Mouse (Mus musculus) ovary, postnatal 14 days (tissue): ENCODE data around the gene Olfr1392.

Experiments used
- DNase-seq: peaks from one replicate; pipeline ENCODE4 v3.0.0; 2022; ENCODE audit warnings: low spot score

The Olfr1392 gene

GRCm38 (mm10) chr11:49322442-49322841 is 37.4 kb downstream of the Olfr1392 start, which contains the start of gene Olfr1391:
Gene Olfr1391, plus strand, starts transcription at chr11:49322742.
- DNase-seq, result no peak

DNA sequence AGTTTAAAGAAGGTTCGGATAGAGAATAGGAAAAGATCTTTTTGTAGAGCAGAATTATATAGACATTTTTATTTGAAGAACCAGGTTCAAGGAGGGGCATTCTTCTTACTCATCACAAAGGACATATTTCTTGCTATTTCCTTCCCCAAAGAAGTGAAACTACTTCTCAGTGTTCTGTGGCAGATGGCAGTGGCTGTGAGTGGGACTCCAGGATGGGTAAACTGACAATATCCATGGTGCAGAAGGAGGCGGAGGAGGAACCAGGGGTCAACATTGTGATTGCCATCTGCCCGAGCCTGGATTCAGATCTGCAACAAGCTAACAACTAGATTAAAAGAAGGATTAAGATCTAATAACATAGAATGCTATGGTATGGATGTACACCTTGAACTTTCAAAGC is 41.6 kb downstream of the Olfr1392 start:
- DNase-seq, result no peak

DNA sequence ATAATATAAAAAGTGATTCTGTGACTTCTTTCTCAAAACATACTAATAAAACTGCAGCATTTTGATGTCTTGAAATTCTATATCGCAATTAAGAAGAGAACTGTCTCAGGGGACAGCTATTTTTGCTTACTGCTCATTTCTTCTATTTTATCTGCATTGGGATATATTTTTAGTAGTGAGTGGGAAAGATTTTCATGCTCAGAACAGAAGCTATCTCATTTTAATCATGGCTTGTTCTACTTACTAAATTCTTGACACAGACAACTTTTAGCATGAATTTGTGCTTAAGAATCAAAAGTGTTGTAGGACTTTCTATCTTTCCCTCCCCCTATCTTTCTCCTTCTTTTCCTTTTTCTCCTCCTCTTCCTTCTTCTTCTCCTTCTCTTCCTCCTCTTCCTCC is 44.6 kb downstream of the Olfr1392 start:
- no peak for DNase-seq

DNA sequence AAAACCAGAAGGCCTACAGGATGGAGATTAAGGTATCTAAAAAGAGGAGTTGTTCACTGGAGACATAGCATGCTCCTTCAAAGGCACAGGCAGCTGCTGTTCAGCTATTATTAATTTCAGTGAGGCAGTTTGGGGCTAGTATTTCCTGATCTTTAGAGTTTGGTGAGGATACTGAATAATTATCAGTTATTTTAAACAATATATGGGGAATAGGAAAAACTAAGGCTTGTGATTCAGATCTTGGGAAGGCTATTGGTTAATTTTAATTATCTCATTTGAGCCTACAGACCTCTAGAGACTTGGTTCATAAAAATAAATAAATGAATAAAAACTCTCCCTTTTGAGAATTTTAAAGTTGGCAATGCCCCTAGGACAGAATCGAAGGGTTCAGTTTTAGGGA is 49.8 kb downstream of the Olfr1392 start, which contains the start of gene Olfr1390:
Gene Olfr1390 (plus strand): TSS at position 301 of the 400 bp plus-strand sequence.
- no peak for DNase-seq

DNA sequence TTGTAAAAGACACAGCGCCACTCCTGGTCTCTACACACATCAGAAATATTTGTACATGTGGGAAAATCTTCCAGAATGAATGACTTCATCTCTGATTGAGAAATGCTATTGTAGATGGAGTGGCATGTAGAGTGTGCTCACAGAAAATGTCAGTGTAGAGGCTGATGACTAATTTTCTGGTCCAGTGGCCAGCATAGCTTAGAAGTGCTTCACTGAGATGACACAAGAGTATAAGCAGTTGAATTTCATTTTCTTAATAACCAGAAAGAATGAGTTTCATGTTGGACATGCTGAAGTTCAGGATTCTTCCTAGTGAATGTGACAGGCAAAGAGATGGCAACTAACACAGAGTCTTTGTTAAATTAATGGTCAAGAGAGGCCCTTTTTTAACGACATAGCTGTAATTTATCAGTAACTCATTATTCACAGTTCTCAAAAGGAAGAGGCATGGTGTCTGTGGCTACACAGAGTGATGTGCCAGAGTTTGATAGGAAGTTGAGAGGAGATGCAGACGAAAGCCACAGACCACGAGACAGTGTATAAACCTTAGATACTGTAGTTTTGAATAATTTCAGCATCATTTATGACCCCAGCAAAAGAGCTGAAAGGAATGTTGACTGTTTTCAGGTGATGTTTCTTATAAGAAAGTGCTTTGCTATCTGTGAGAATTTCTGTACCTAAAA is 52.2 kb downstream of the Olfr1392 start:
- DNase-seq, result no peak
